Mouse (Mus musculus): ENCODE data around the gene Ndufb6. TPM values are rescaled to one million over a fixed set of nuclear protein-coding genes. Genes with fewer than 3 reads are reported as not detected.
A peak's percentile ranks its signal among the peaks of the same experiment; 100 is the strongest.
"Not testable (repeated sequence)": the region's sequence is repeated elsewhere in the genome, so short reads cannot be mapped to it uniquely, and the experiment has no call there.

Ndufb6 gene
- polyA plus RNA-seq (2015; fragmentation: Nextera tagmentation; extraction: Ambion mirVana) = 288 and 314 TPM in 2 replicates

DNA sequence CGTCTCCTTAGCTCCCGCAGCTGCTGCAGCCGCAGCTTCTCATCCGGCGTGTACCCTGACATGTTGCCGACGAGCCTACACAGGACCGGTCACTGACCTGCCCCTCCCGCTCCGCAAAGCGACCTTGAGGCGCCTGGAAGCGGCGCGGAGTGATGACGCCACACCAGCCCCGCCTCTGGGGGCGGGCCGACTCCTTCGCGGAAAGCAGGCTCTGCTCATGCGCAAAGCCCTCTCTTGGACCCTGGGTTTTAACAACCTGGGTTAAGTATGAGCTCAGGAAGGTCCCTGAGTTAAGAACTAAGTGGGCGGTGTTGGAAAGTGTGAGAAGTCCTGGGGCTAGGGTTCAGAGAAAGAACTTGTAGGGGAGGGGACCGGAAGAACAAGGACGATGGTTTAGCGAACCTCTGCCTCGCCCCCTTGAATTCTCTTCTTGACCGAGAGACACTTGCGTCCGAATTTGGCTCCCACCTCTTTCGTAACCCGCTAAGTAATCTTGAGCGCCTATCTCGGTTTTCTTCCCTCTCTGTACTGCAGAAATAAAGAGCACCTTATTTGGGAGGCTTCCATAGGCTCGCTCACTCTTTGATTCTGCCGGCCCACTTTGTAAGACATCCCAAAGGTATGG, at the start of gene Ndufb6:
TSS of gene Ndufb6 (minus strand) at position 146 of the 625 bp plus-strand sequence.
- peak within 1 kb of the TSS; percentile 83 for H3K27ac ChIP-seq
- ATAC-seq (ENCODE audit: borderline replicate concordance, extremely low read depth, low FRiP score, low TSS enrichment) = peak; percentile 98
- peaks cover 9% of the 10 kb centered on the region for H3K4me1 ChIP-seq
- peak within 1 kb of the TSS; percentile 95 for H3K4me3 ChIP-seq
- H3K27me3 ChIP-seq = no peaks in the 10 kb centered on the region
- H3K4me2 ChIP-seq = peak within 1 kb of the TSS; percentile 72
- peak within 1 kb of the TSS; percentile 86 for H3K9ac ChIP-seq
- H3K36me3 ChIP-seq = 0 out of 2 replicates have a peak, but pooled peaks cover 10% of the 10 kb centered on the region
- no peaks in the 10 kb centered on the region for H3K9me3 ChIP-seq
- WGBS = under 1% methylated on average over 36 of the region's 36 CpGs

- Histone ChIP-seq H3K27ac (no peak overlapping the region), H3K4me2 (no peak overlapping the region), H3K9me3 (no peaks in the 10 kb centered on the region), H3K4me3 (no peak overlapping the region), H3K36me3 (no peaks in the 10 kb centered on the region), H3K4me1 (no peaks in the 10 kb centered on the region), H3K9ac (no peak overlapping the region), H3K27me3 (no peaks in the 10 kb centered on the region)
- ATAC-seq (ENCODE audit: borderline replicate concordance, extremely low read depth, low FRiP score, low TSS enrichment) = no peak
- WGBS = 75% methylated on average over 3 of the region's 3 CpGs
Measured at GRCm38 (mm10) chr4:40327161-40327560, 47.9 kb upstream of the Ndufb6 start.

DNA sequence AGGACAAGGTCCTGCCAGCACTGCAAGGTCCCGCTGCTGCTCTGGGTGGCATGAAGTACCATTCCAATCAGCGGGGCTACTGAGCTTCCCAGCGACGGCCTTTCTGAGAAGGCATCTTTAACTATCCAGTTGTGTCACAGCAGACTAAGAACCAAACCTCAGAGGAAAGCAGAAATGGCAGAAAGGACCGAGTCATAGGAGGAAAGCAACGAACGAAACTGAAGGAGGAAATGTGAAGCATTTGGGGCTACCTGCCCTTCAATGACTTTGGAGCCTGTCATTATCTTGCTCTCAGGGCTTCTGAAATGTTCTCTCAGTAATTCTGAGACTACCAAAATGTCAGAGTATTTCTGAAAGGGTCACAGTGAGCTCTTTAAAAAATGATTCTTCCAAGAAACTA, 45.4 kb upstream of the Ndufb6 start:
- Histone ChIP-seq H3K9me3 (no peaks in the 10 kb centered on the region), H3K4me2 (no peak overlapping the region), H3K4me1 (no peaks in the 10 kb centered on the region), H3K36me3 (no peaks in the 10 kb centered on the region), H3K9ac (no peak overlapping the region), H3K27ac (no peak overlapping the region), H3K4me3 (no peak overlapping the region), H3K27me3 (no peaks in the 10 kb centered on the region)
- ATAC-seq (ENCODE audit: borderline replicate concordance, extremely low read depth, low FRiP score, low TSS enrichment) = no peak
- WGBS = 79% methylated on average over 7 of the region's 7 CpGs

GRCm38 (mm10) chr4:40317404-40317803, 38.2 kb upstream of the Ndufb6 start:
- Histone ChIP-seq H3K9ac (no peak overlapping the region), H3K27ac (no peak overlapping the region), H3K4me3 (no peak overlapping the region), H3K4me1 (no peaks in the 10 kb centered on the region), H3K27me3 (no peaks in the 10 kb centered on the region), H3K4me2 (no peak overlapping the region), H3K36me3 (no peaks in the 10 kb centered on the region), H3K9me3 (no peaks in the 10 kb centered on the region)
- ATAC-seq (ENCODE audit: borderline replicate concordance, extremely low read depth, low FRiP score, low TSS enrichment) = no peak
- WGBS = 68% methylated on average over 3 of the region's 3 CpGs

GRCm38 (mm10) chr4:40313026-40313425, 33.8 kb upstream of the Ndufb6 start:
- Histone ChIP-seq H3K27ac (no peak overlapping the region), H3K4me1 (no peaks in the 10 kb centered on the region), H3K4me3 (no peak overlapping the region), H3K4me2 (no peak overlapping the region), H3K9me3 (no peaks in the 10 kb centered on the region), H3K36me3 (no peaks in the 10 kb centered on the region), H3K9ac (no peak overlapping the region), H3K27me3 (no peaks in the 10 kb centered on the region)
- ATAC-seq (ENCODE audit: borderline replicate concordance, extremely low read depth, low FRiP score, low TSS enrichment) = no peak
- WGBS = 70% methylated on average over 6 of the region's 6 CpGs

- Histone ChIP-seq H3K4me3 (no peak overlapping the region), H3K36me3 (no peaks in the 10 kb centered on the region), H3K27ac (no peak overlapping the region), H3K4me2 (no peak overlapping the region), H3K9ac (no peak overlapping the region), H3K4me1 (no peaks in the 10 kb centered on the region), H3K9me3 (no peaks in the 10 kb centered on the region), H3K27me3 (no peaks in the 10 kb centered on the region)
- WGBS = 42% methylated on average over 1 of the region's 1 CpGs
- no peak for ATAC-seq (ENCODE audit: borderline replicate concordance, extremely low read depth, low FRiP score, low TSS enrichment)
Measured at GRCm38 (mm10) chr4:40312213-40312612, 33.0 kb upstream of the Ndufb6 start.

DNA sequence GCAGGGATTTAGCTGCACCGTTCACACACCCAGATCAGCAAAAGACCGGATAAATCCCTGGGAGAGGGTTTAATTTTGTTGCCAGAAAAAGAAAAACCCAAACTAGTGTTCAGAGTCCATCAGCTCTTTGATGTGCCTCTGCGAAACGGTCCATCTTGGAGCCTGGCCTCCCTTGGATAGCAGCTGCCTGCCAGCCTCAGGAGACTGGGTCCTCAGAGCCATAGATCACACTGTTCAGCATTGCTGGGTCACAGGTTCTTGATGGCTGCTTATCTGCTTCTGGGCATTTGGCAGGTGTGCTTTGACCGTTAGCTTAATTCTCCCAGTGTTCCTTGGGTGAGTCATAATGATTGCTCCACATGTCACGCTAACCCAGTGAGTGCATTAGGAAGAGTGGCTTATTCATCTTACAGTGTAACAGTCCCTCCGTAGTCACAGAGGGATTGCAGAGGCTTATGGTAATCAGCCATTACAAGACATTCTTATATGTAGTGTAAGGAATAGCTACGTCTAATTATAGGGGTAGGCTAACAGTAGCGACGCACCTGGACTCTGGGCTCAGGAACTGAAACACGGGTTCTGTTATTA, 31.7 kb upstream of the Ndufb6 start:
- Histone ChIP-seq H3K4me2 (no peak overlapping the region), H3K9ac (no peak overlapping the region), H3K27me3 (no peaks in the 10 kb centered on the region), H3K4me3 (no peak overlapping the region), H3K36me3 (no peaks in the 10 kb centered on the region), H3K4me1 (no peaks in the 10 kb centered on the region), H3K9me3 (no peaks in the 10 kb centered on the region), H3K27ac (no peak overlapping the region)
- WGBS = 71% methylated on average over 11 of the region's 11 CpGs
- no peak for ATAC-seq (ENCODE audit: borderline replicate concordance, extremely low read depth, low FRiP score, low TSS enrichment)

DNA sequence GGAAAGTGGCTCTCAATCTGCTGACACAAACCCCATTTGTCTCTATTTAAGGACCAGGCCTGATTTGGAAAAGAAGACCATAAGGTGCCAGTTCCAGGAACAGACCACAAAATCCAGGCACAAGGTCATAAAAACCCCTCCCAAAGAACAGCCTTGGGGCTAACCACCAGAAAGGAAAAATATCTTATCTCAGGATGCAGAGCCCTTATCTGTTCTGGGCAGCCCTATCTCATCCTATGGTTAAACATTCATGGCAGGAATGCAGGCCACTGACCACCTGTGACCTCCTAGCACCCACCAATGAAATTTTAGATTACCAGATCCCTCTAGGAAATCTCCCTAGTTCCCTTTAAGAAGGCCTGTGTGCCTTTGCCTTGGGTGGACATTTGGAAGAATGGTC, 30.5 kb upstream of the Ndufb6 start:
- H3K4me1 ChIP-seq = no peaks in the 10 kb centered on the region
- H3K4me3 ChIP-seq = no peak overlapping the region
- H3K27ac ChIP-seq = no peak overlapping the region
- H3K9me3 ChIP-seq = no peaks in the 10 kb centered on the region
- no peak overlapping the region for H3K9ac ChIP-seq
- no peaks in the 10 kb centered on the region for H3K27me3 ChIP-seq
- H3K4me2 ChIP-seq = no peak overlapping the region
- ATAC-seq (ENCODE audit: borderline replicate concordance, extremely low read depth, low FRiP score, low TSS enrichment) = no peak
- no peaks in the 10 kb centered on the region for H3K36me3 ChIP-seq

DNA sequence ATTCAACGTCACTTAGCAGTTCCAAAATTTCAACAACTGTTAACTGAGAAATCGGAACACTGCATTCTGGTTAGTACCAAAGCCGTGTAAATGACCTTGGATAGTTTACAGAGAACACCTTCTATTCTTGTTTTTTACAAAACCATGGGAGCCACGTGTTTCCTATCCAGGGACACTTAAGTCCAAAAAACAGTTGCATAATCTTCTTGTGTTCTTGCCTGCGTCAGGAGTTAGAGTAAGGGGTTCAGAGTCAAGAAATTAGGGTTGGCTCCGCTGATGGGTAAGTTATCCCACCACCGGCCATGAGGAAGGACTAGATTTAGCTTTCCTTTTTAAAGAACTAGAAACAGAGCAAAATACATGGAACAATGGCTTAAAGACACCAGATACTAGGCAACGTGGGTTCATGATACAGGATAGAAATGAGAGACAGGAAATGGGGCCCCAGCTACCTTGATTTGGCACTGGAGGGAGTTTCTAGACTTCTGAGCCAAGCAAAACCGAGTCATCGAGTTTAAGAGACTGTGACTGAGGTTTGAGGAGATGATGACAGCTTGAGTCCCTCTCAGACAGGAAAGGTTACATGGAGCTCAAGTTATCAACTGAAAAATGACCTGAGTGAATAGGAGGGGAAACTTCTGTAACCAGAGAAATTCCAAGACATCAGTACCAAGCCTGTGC, 23.4 kb upstream of the Ndufb6 start:
- WGBS = 71% methylated on average over 10 of the region's 10 CpGs
- Histone ChIP-seq H3K27ac (no peak overlapping the region), H3K4me3 (no peak overlapping the region), H3K4me2 (no peak overlapping the region), H3K36me3 (no peaks in the 10 kb centered on the region), H3K9ac (no peak overlapping the region), H3K4me1 (no peaks in the 10 kb centered on the region), H3K9me3 (no peaks in the 10 kb centered on the region), H3K27me3 (peaks cover 5% of the 10 kb centered on the region; the same call in 1 of the 2 replicates)
- ATAC-seq (ENCODE audit: borderline replicate concordance, extremely low read depth, low FRiP score, low TSS enrichment) = no peak

DNA sequence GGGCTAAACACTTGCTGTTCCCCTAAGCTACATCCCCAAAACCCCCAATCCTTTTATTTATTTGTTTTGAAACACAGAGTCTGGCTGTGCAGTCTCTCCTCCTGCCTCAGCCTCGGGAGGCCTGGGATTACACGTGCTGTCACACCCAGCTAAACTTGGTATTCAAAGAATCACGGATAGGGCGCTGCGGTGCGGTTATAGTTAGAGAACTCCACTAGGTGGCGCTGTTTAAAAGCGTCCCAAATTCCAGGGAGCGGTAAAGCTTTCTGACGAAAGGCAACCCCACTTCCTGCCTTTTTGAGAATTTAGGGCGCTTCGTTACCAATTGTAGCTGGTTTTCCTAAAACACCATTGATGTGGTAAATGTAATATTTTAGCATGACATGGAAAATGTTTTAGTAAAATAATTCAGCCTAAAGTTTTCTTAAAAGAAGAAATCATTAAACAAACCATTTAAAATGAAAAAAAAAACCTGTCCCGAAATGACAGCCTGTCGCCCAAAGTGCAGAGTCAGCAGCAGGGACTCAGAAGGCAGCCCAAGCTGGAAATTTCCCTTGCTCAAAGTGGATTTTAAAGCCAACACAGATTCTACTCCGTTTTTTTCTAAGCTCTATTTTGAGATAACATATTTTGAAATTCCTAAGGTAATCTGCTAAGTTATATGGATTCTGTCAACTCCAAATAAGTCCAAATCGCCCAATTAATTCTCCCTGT, 22.0 kb upstream of the Ndufb6 start:
- peak overlapping the region; percentile 46 for H3K4me2 ChIP-seq
- 9% methylated on average over 16 of the region's 16 CpGs for WGBS
- no peak overlapping the region for H3K9ac ChIP-seq
- H3K36me3 ChIP-seq = no peaks in the 10 kb centered on the region
- no peak overlapping the region for H3K27ac ChIP-seq
- no peaks in the 10 kb centered on the region for H3K4me1 ChIP-seq
- peaks cover 5% of the 10 kb centered on the region; the same call in 1 of the 2 replicates for H3K27me3 ChIP-seq
- peak overlapping the region; percentile 21; the same call in 1 of the 2 replicates for H3K4me3 ChIP-seq
- ATAC-seq (ENCODE audit: borderline replicate concordance, extremely low read depth, low FRiP score, low TSS enrichment) = no peak; the same call in 1 of the 2 replicates
- no peaks in the 10 kb centered on the region for H3K9me3 ChIP-seq

- Histone ChIP-seq H3K36me3 (no peaks in the 10 kb centered on the region), H3K4me2 (no peak overlapping the region), H3K9me3 (no peaks in the 10 kb centered on the region), H3K4me3 (no peak overlapping the region), H3K27ac (no peak overlapping the region), H3K27me3 (peaks cover 5% of the 10 kb centered on the region; the same call in 1 of the 2 replicates), H3K4me1 (no peaks in the 10 kb centered on the region), H3K9ac (no peak overlapping the region)
- 62% methylated on average over 5 of the region's 5 CpGs for WGBS
- ATAC-seq (ENCODE audit: borderline replicate concordance, extremely low read depth, low FRiP score, low TSS enrichment) = no peak
Measured at GRCm38 (mm10) chr4:40299169-40299568, 19.9 kb upstream of the Ndufb6 start.

DNA sequence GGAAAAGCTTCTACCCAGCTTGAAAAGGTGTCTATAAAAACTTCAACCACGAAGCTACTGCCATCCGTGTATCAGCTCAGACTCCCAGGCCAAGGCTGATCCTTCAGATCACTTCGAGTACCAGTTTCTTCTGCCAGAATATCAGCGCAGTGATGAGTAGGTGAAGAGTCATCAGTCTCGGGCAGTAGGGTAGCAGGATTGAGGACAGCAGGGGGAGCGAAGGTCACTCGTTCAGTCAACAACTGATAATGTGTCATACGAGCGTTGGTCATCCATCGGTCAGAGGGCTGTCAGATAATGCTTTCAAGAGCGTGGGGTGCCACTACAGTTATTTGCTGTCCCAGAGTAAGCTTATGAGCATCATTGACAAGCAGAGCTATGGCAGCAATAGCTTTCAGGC, 12.3 kb upstream of the Ndufb6 start:
- ATAC-seq (ENCODE audit: borderline replicate concordance, extremely low read depth, low FRiP score, low TSS enrichment); H3K4me2 ChIP-seq; H3K9ac ChIP-seq; H3K27ac ChIP-seq; H3K9me3 ChIP-seq; H3K27me3 ChIP-seq; H3K36me3 ChIP-seq; H3K4me3 ChIP-seq; H3K4me1 ChIP-seq: not testable (repeated sequence)
- WGBS = 87% methylated on average over 11 of the region's 11 CpGs
